Mouse (Mus musculus) C2C12 (cell line): ENCODE data around the gene Cacna2d3.

Source experiments
- CEBPB ChIP-seq: IDR thresholded peaks from one replicate; pipeline ENCODE4 v1.6.1; 2011; ENCODE audit warnings: low read depth, mild to moderate bottlenecking, control low read depth, moderate library complexity
- CTCF ChIP-seq: IDR thresholded peaks from one replicate; pipeline ENCODE4 v1.5.1; 2011; ENCODE audit not compliant: control insufficient read depth, insufficient read depth, insufficient read length
- MAX ChIP-seq: IDR thresholded peaks from one replicate; pipeline ENCODE4 v1.6.1; 2011; ENCODE audit warnings: mild to moderate bottlenecking, control low read depth

DNA sequence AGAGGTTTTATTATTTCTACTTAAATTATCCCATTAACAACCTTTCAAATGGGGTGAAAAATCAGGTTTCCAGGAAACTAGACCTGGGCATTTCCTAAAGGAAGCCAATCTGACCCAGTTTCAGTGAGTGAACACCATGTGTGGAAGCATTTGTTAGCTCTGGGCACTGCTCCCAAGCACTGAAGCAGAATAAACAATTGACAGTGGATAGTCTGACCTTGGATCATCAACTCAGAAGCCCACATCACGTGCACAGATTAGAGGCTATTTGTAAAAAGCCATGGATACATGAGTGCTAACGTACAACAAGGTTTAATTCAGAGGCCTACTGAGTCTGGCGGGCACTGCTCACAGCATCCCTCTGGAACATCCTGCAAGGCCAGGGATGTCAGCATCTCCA lies 82.4 kb downstream of the Cacna2d3 start:
- no peak for TF ChIP-seq CTCF
- no peak for TF ChIP-seq MAX
- TF ChIP-seq CEBPB: no peak
